Mouse (Mus musculus) embryonic facial prominence, embryonic 14.5 days (tissue): ENCODE measurements around the gene Nek7. TPM values are rescaled to one million over a fixed set of nuclear protein-coding genes. Genes with fewer than 3 reads are reported as not detected.

ENCODE experiments used
- ATAC-seq: fragments of 200-750 bp; cut with Nextera tagmentation; 2 replicates; pipeline ENCODE4 v1.8.0; 2017; ENCODE audit warnings: low read depth, moderate number of reproducible peaks, moderate TSS enrichment
- DNase-seq: peaks from one replicate; pipeline ENCODE4 v3.0.0-alpha.2; 2015; ENCODE audit warnings: low spot score
- H3K27ac ChIP-seq: fragments of 300-500 bp; sonication (generic); replicated peaks from 2 replicates; pipeline ENCODE4 v1.5.1; 2014; ENCODE audit warnings: low read depth, mild to moderate bottlenecking, low read length, moderate library complexity
- H3K27me3 ChIP-seq: fragments of 300-500 bp; sonication (generic); replicated peaks from 2 replicates; pipeline ENCODE4 v1.6.1; 2014; ENCODE audit warnings: low read length; ENCODE audit not compliant: control insufficient read depth, insufficient read depth
- H3K36me3 ChIP-seq: fragments of 300-500 bp; sonication (generic); 2 replicates; pipeline ENCODE4 v1.6.1; 2014; ENCODE audit warnings: low read length, mixed read lengths; ENCODE audit not compliant: control insufficient read depth, insufficient read depth
- H3K4me1 ChIP-seq: fragments of 300-500 bp; sonication (generic); 2 replicates; pipeline ENCODE4 v1.6.1; 2014; ENCODE audit warnings: antibody characterized with exemption, low read length; ENCODE audit not compliant: control insufficient read depth, insufficient read depth
- H3K4me2 ChIP-seq: fragments of 300-500 bp; sonication (generic); 2 replicates; pipeline ENCODE4 v1.6.1; 2014; ENCODE audit warnings: low read depth, mild to moderate bottlenecking, low read length, moderate library complexity, mixed read lengths
- H3K4me3 ChIP-seq: fragments of 300-500 bp; sonication (generic); 2 replicates; pipeline ENCODE4 v1.5.1; 2014; ENCODE audit warnings: low read depth, mild to moderate bottlenecking, low read length
- H3K9ac ChIP-seq: fragments of 300-500 bp; sonication (generic); 2 replicates; pipeline ENCODE4 v1.6.1; 2014; ENCODE audit warnings: low read depth, mild to moderate bottlenecking, low read length, moderate library complexity, mixed read lengths
- H3K9me3 ChIP-seq: fragments of 300-500 bp; sonication (generic); 2 replicates; pipeline ENCODE4 v1.6.1; 2016; ENCODE audit warnings: low read length; ENCODE audit not compliant: control insufficient read depth
- WGBS: fragments of 180-500 bp; shearing (Covaris S2); extraction: QIAGEN DNeasy Blood & Tissue Kit; methylation state at CpG from one replicate; pipeline ENCODE4 v1.1.7; 2014; 5-methylcytosine and 5-hydroxymethylcytosine counted together
- polyA plus RNA-seq: library from polyadenylated mRNA; unstranded; fragments of >200 nt; fragmentation: Nextera tagmentation; extraction: Ambion mirVana; gene quantifications from 2 replicates; pipeline ENCODE4 v1.2.1, GENCODE M21; 2014

Nek7 gene
- polyA plus RNA-seq, 1 experiment from 2014 or later: 38.4 TPM

- Histone ChIP-seq H3K36me3 (no peaks in the 10 kb centered on the region), H3K27me3 (no peaks in the 10 kb centered on the region), H3K4me3 (no peak overlapping the region), H3K4me2 (no peak overlapping the region), H3K4me1 (no peaks in the 10 kb centered on the region), H3K9ac (no peak overlapping the region), H3K9me3 (no peaks in the 10 kb centered on the region), H3K27ac (no peak overlapping the region)
- DNase-seq (no peak), ATAC-seq (no peak)
- WGBS: 59% methylated on average over 2 of the region's 2 CpGs
Measured at GRCm38 (mm10) chr1:138449476-138449851, 170.5 kb downstream of the Nek7 start.

GRCm38 (mm10) chr1:138448635-138449475 lies 171.1 kb downstream of the Nek7 start:
- H3K9ac ChIP-seq: no peak overlapping the region
- no peaks in the 10 kb centered on the region for H3K36me3 ChIP-seq
- no peak for ATAC-seq
- no peaks in the 10 kb centered on the region for H3K9me3 ChIP-seq
- H3K27me3 ChIP-seq: no peaks in the 10 kb centered on the region
- H3K4me2 ChIP-seq: peak overlapping the region; percentile 20; the same call in 1 of the 2 replicates
- no peak overlapping the region for H3K27ac ChIP-seq
- no peaks in the 10 kb centered on the region for H3K4me1 ChIP-seq
- 60% methylated on average over 15 of the region's 15 CpGs for WGBS
- H3K4me3 ChIP-seq: no peak overlapping the region
- DNase-seq: peak; percentile 9

GRCm38 (mm10) chr1:138446846-138447245 lies 173.1 kb downstream of the Nek7 start:
- 68% methylated on average over 1 of the region's 1 CpGs for WGBS
- Histone ChIP-seq H3K9ac (no peak overlapping the region), H3K4me3 (no peak overlapping the region), H3K27ac (no peak overlapping the region), H3K4me1 (no peaks in the 10 kb centered on the region), H3K27me3 (no peaks in the 10 kb centered on the region), H3K4me2 (no peak overlapping the region), H3K9me3 (no peaks in the 10 kb centered on the region), H3K36me3 (no peaks in the 10 kb centered on the region)
- DNase-seq (no peak), ATAC-seq (no peak)

Other genes starting within 250 kb of the Nek7 start
- 0.26 and 0.28 TPM in 2 replicates for gene Lhx9, start 228.4 kb upstream of the Nek7 start, polyA plus RNA-seq
- 34.7 and 36.6 TPM in 2 replicates for gene 2310009B15Rik, start 236.7 kb upstream of the Nek7 start, polyA plus RNA-seq